Mouse (Mus musculus): ENCODE results near the gene Mtor. TPM values are rescaled to one million over a fixed set of nuclear protein-coding genes. Genes with fewer than 3 reads are reported as not detected.
A peak's percentile ranks its signal among the peaks of the same experiment; 100 is the strongest.

Mtor gene
- polyA plus RNA-seq, 1 experiment from 2014 or later = 20.6 TPM

DNA sequence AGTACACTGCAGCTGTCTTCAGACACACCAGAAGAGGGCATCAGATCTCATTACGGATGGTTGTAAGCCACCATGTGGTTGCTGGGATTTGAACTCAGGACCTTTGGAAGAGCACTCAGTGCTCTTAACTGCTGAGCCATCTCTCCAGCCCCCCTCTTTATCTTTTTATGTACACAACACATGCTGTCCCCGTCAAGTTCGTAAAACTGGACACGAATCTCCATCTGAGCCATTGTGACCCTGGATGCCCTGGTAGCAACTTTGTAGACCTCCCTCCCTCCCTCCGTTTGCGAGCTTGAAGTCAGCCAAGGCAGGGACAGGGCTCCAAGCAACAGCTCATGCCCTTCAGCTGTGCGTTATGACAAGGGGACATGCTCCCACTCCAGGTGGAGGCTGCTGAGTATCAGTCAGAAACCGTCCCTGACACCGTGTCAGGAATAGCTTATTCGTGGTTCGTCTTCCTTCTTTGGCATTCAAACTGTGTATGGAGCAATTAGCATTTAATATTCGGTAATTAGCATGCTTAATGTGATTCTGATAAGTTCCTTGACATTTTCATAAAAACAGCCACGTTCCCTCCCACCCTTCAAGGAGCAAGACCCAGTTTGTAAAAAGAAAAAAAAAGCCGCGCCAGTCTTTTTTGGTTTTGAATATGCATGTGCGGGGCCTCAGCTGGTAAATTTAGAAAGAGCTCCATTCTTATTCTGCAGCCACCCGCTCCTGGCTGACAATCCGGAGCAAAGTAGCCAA lies 142.2 kb downstream of the Mtor start:
- H3K4me3 ChIP-seq (ENCODE audit: low read length) = peak overlapping the region; percentile 96
- 6% methylated on average over 18 of the region's 18 CpGs for WGBS
- ATAC-seq = no peak
- H3K27ac ChIP-seq (ENCODE audit: low read depth, low read length) = peak overlapping the region; percentile 84
- peak overlapping the region; percentile 52 for H3K9ac ChIP-seq (ENCODE audit: low read depth, low read length)
- H3K27me3 ChIP-seq (replicated peaks; ENCODE audit: control insufficient read depth, insufficient read depth, low read length) = no peaks in the 10 kb centered on the region
- H3K9me3 ChIP-seq (ENCODE audit: control insufficient read depth, low read length) = no peaks in the 10 kb centered on the region
- peak overlapping the region; percentile 84 for H3K4me2 ChIP-seq (ENCODE audit: low read length)
- peaks cover 21% of the 10 kb centered on the region for H3K36me3 ChIP-seq (ENCODE audit: control insufficient read depth, insufficient read depth, low read length)
- peaks cover 11% of the 10 kb centered on the region for H3K4me1 ChIP-seq (ENCODE audit: control insufficient read depth, insufficient read depth, low read depth, low read length)

DNA sequence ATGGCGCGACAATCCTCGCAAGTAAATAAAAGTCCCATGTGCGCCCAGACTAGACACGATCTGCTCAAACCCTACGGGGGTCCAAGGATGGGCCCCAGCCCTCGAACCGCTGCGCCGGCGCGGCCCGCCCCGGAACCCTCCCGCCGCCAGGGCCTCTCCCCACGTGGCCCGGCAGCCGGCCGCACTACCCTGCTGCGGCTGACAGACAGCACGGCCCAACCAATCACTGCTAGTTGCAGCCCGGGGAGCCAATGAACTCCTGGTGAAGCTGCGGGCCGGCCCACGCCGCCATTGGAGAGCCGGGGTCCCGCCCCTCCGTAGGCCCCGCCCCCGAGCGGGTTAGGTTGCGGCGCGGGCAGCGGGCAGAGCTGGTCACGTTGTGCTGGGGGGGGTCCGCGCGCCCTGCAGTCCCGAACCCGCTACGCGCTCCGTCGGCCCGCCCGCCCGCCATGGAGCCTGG lies 142.8 kb downstream of the Mtor start, which contains the start of gene Srm:
Gene Srm, plus strand, starts transcription at position 333 of the 460 bp plus-strand sequence.
- Histone ChIP-seq H3K36me3 (ENCODE audit: control insufficient read depth, insufficient read depth, low read length) (peaks cover 22% of the 10 kb centered on the region), H3K4me2 (ENCODE audit: low read length) (peak within 1 kb of the TSS; percentile 84), H3K27me3 (replicated peaks; ENCODE audit: control insufficient read depth, insufficient read depth, low read length) (no peaks in the 10 kb centered on the region), H3K9ac (ENCODE audit: low read depth, low read length) (peak within 1 kb of the TSS; percentile 77), H3K4me3 (ENCODE audit: low read length) (peak within 1 kb of the TSS; percentile 96), H3K27ac (ENCODE audit: low read depth, low read length) (peak within 1 kb of the TSS; percentile 84), H3K9me3 (ENCODE audit: control insufficient read depth, low read length) (no peaks in the 10 kb centered on the region), H3K4me1 (ENCODE audit: control insufficient read depth, insufficient read depth, low read depth, low read length) (peaks cover 11% of the 10 kb centered on the region)
- WGBS = under 1% methylated on average over 47 of the region's 50 CpGs
- ATAC-seq = peak; percentile 99

DNA sequence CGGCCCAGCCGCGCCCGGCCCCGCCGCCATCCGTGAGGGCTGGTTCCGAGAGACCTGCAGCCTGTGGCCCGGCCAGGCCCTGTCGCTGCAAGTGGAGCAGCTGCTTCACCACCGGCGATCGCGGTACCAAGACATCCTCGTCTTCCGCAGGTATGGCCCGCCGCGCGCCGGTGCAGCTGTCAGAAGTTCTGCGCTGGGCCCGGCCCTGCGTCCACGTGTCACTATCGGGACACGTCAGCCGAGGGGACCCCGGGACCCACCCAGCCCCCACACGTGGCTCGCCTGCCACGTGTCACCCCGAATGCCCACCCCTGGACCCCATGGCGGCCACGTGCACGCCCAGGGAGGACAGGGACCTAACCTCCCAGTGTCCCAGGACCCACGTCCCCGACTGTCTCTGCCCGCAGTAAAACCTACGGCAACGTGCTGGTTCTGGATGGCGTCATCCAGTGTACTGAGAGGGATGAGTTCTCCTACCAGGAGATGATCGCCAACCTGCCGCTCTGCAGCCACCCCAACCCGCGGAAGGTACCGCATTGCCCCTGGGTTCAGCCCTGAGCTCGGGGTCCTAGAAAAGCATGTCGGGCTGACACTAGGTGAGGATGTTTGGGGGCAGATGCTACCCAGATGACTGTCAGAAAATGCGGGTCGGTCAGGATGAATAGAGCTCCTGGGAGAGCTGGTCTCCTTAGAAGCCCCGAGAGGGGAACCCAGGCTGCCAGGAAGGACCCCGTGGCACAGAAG lies 143.4 kb downstream of the Mtor start:
- WGBS = under 1% methylated on average over 53 of the region's 53 CpGs
- no peaks in the 10 kb centered on the region for H3K27me3 ChIP-seq (replicated peaks; ENCODE audit: control insufficient read depth, insufficient read depth, low read length)
- H3K9me3 ChIP-seq (ENCODE audit: control insufficient read depth, low read length) = no peaks in the 10 kb centered on the region
- ATAC-seq = peak; percentile 57
- H3K4me3 ChIP-seq (ENCODE audit: low read length) = peak overlapping the region; percentile 96
- H3K27ac ChIP-seq (ENCODE audit: low read depth, low read length) = peak overlapping the region; percentile 72
- peaks cover 11% of the 10 kb centered on the region for H3K4me1 ChIP-seq (ENCODE audit: control insufficient read depth, insufficient read depth, low read depth, low read length)
- H3K4me2 ChIP-seq (ENCODE audit: low read length) = peak overlapping the region; percentile 84
- H3K36me3 ChIP-seq (ENCODE audit: control insufficient read depth, insufficient read depth, low read length) = peaks cover 25% of the 10 kb centered on the region
- peak overlapping the region; percentile 77 for H3K9ac ChIP-seq (ENCODE audit: low read depth, low read length)

DNA sequence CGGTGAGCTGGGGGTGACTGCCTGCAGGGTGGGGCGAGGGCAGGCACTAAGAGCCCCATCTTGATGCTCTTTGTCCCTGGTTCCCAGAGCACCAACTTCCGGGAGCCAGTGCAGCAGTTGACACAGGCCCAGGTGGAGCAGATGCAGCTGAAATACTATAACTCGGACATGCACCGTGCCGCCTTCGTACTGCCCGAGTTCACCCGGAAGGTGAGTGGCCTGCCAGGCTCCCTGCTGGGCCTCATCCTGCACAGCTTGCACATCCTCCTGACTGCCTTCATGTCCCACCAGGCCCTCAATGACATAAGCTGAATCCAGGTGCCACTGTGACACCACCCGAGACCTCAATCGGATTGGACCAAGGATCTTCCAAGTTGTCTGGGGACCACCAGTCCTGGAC lies 145.6 kb downstream of the Mtor start:
- H3K27ac ChIP-seq (ENCODE audit: low read depth, low read length) = no peak overlapping the region
- H3K36me3 ChIP-seq (ENCODE audit: control insufficient read depth, insufficient read depth, low read length) = peaks cover 28% of the 10 kb centered on the region
- peaks cover 11% of the 10 kb centered on the region for H3K4me1 ChIP-seq (ENCODE audit: control insufficient read depth, insufficient read depth, low read depth, low read length)
- no peaks in the 10 kb centered on the region for H3K9me3 ChIP-seq (ENCODE audit: control insufficient read depth, low read length)
- no peak for ATAC-seq
- no peak overlapping the region for H3K4me2 ChIP-seq (ENCODE audit: low read length)
- no peaks in the 10 kb centered on the region for H3K27me3 ChIP-seq (replicated peaks; ENCODE audit: control insufficient read depth, insufficient read depth, low read length)
- no peak overlapping the region for H3K4me3 ChIP-seq (ENCODE audit: low read length)
- H3K9ac ChIP-seq (ENCODE audit: low read depth, low read length) = no peak overlapping the region
- WGBS = 95% methylated on average over 11 of the region's 11 CpGs

DNA sequence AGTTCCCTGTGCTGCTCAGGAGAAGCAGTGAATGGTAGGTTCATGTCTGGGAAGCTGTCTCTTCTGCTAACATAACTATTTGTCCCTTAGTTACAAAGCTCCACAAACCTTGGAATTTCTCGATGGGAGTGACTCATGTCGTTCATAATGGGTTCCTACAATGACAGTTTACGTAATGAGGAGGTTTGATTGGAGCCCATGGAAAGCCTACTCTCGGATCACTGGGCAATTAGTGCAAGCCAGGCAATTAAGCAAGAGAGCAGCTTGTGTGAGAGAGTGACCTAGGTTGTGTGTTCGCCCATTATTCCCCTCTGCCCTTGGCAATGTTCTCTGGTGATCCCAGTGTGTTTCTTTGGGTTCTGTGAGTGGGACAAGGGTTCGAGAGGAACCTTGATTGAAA lies 147.5 kb downstream of the Mtor start:
- WGBS = 85% methylated on average over 6 of the region's 6 CpGs
- no peaks in the 10 kb centered on the region for H3K27me3 ChIP-seq (replicated peaks; ENCODE audit: control insufficient read depth, insufficient read depth, low read length)
- no peak overlapping the region for H3K4me3 ChIP-seq (ENCODE audit: low read length)
- H3K4me1 ChIP-seq (ENCODE audit: control insufficient read depth, insufficient read depth, low read depth, low read length) = peaks cover 11% of the 10 kb centered on the region
- H3K9me3 ChIP-seq (ENCODE audit: control insufficient read depth, low read length) = no peaks in the 10 kb centered on the region
- H3K4me2 ChIP-seq (ENCODE audit: low read length) = no peak overlapping the region
- no peak overlapping the region for H3K9ac ChIP-seq (ENCODE audit: low read depth, low read length)
- no peak for ATAC-seq
- H3K36me3 ChIP-seq (ENCODE audit: control insufficient read depth, insufficient read depth, low read length) = peaks cover 28% of the 10 kb centered on the region
- no peak overlapping the region for H3K27ac ChIP-seq (ENCODE audit: low read depth, low read length)

DNA sequence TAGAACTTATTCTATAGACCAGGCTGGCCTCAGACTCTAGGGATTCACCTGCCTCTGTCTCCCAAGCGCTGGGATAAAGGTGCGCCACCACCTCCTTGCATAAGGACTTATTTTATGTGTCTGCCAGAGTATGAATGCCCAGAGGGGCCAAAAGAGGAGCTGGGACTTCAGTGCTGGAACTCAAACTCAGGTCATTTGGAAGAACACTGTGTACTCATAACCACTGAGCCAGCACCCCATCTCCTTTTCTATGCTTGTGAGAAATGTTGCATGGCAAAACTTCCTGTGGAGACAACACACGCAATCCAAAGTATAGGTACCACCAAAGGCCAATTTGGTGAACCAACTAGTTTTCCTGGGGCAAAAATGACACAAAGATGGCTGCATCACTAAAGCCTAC lies 148.3 kb downstream of the Mtor start:
- H3K4me1 ChIP-seq (ENCODE audit: control insufficient read depth, insufficient read depth, low read depth, low read length) = peaks cover 11% of the 10 kb centered on the region
- no peaks in the 10 kb centered on the region for H3K9me3 ChIP-seq (ENCODE audit: control insufficient read depth, low read length)
- no peaks in the 10 kb centered on the region for H3K27me3 ChIP-seq (replicated peaks; ENCODE audit: control insufficient read depth, insufficient read depth, low read length)
- ATAC-seq = no peak
- WGBS = 97% methylated on average over 3 of the region's 3 CpGs
- no peak overlapping the region for H3K27ac ChIP-seq (ENCODE audit: low read depth, low read length)
- H3K36me3 ChIP-seq (ENCODE audit: control insufficient read depth, insufficient read depth, low read length) = peaks cover 28% of the 10 kb centered on the region
- H3K9ac ChIP-seq (ENCODE audit: low read depth, low read length) = no peak overlapping the region
- no peak overlapping the region for H3K4me2 ChIP-seq (ENCODE audit: low read length)
- no peak overlapping the region for H3K4me3 ChIP-seq (ENCODE audit: low read length)

DNA sequence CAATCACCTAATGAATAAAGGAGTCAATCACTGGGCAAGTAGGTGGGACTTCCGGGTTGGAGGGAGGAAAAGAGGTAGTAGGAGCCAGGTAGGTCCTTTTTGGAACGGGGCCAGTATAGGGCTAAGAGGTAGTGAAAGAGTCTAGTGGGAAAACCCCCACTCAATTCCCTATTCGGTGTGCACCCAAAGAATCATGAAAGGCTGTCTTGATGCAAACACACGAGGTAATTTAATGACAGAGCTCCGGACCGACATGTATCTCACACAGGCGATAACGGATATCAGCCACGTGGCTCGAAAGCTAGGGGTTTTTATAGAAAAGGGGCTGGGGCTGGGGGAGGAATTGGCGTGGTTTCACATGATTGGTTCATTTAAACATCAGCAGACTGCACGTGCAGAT lies 150.4 kb downstream of the Mtor start:
- Histone ChIP-seq H3K9ac (ENCODE audit: low read depth, low read length) (no peak overlapping the region), H3K9me3 (ENCODE audit: control insufficient read depth, low read length) (no peaks in the 10 kb centered on the region), H3K4me1 (ENCODE audit: control insufficient read depth, insufficient read depth, low read depth, low read length) (no peaks in the 10 kb centered on the region), H3K4me3 (ENCODE audit: low read length) (no peak overlapping the region), H3K27me3 (replicated peaks; ENCODE audit: control insufficient read depth, insufficient read depth, low read length) (no peaks in the 10 kb centered on the region), H3K27ac (ENCODE audit: low read depth, low read length) (no peak overlapping the region), H3K36me3 (ENCODE audit: control insufficient read depth, insufficient read depth, low read length) (peaks cover 22% of the 10 kb centered on the region), H3K4me2 (ENCODE audit: low read length) (no peak overlapping the region)
- 94% methylated on average over 12 of the region's 12 CpGs for WGBS
- ATAC-seq = no peak

DNA sequence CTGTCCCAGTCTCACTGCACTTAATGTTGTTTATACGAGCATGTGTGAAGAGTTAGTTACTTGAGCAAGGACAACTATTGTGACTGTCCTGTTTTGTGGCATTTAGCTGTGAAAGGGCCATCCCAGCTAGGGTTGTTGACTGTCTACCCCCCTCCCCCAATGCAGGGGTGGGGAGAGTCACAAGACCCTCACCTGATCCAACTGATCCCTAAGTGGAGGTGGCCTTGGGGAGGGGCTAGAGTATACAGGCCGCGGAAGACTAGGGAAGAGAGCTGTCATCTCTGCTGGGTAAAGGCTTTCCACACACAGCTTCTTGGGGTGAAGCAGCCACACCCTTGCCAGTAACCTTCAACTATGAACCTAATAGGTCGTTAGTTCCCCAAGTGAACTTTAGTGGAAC lies 151.9 kb downstream of the Mtor start:
- H3K9me3 ChIP-seq (ENCODE audit: control insufficient read depth, low read length) = no peaks in the 10 kb centered on the region
- no peak overlapping the region for H3K27ac ChIP-seq (ENCODE audit: low read depth, low read length)
- H3K4me2 ChIP-seq (ENCODE audit: low read length) = no peak overlapping the region
- H3K27me3 ChIP-seq (replicated peaks; ENCODE audit: control insufficient read depth, insufficient read depth, low read length) = no peaks in the 10 kb centered on the region
- WGBS = 96% methylated on average over 4 of the region's 4 CpGs
- peaks cover 9% of the 10 kb centered on the region for H3K36me3 ChIP-seq (ENCODE audit: control insufficient read depth, insufficient read depth, low read length)
- H3K4me3 ChIP-seq (ENCODE audit: low read length) = no peak overlapping the region
- no peak for ATAC-seq
- no peaks in the 10 kb centered on the region for H3K4me1 ChIP-seq (ENCODE audit: control insufficient read depth, insufficient read depth, low read depth, low read length)
- H3K9ac ChIP-seq (ENCODE audit: low read depth, low read length) = no peak overlapping the region

DNA sequence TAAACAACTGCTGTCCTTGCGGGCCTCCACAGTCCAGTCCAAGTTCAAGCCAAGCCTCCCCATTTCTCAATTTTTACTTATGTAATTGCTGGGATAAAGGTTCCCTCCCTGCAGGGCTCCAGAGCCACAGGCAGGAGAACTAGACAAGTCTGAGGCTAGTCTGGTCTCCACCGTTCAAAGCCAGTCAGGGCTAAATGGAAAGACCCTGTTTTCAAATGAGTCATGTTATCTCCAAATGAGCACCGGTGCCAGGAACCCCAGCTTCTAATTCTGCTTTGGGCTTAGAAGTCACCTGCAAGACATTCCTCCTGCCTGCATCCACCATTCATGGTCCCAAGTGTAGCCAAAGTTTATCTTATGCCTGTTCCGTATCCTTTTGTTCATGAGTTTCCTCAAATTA lies 153.5 kb downstream of the Mtor start:
- Histone ChIP-seq H3K9ac (ENCODE audit: low read depth, low read length) (no peak overlapping the region), H3K4me1 (ENCODE audit: control insufficient read depth, insufficient read depth, low read depth, low read length) (no peaks in the 10 kb centered on the region), H3K36me3 (ENCODE audit: control insufficient read depth, insufficient read depth, low read length) (peaks cover 3% of the 10 kb centered on the region; the same call in 1 of the 2 replicates), H3K9me3 (ENCODE audit: control insufficient read depth, low read length) (no peaks in the 10 kb centered on the region), H3K27ac (ENCODE audit: low read depth, low read length) (no peak overlapping the region), H3K4me3 (ENCODE audit: low read length) (no peak overlapping the region), H3K4me2 (ENCODE audit: low read length) (no peak overlapping the region), H3K27me3 (replicated peaks; ENCODE audit: control insufficient read depth, insufficient read depth, low read length) (no peaks in the 10 kb centered on the region)
- no peak for ATAC-seq
- WGBS = 91% methylated on average over 4 of the region's 4 CpGs
